Mouse (Mus musculus) kidney, embryonic 14.5 days (tissue): ENCODE data around the gene Zcchc4. TPM values are rescaled to one million over a fixed set of nuclear protein-coding genes. Genes with fewer than 3 reads are reported as not detected.

Experiments used
- polyA plus RNA-seq: library from polyadenylated mRNA; unstranded; fragments of >200 nt; fragmentation: Nextera tagmentation; extraction: Ambion mirVana; gene quantifications from 2 replicates; pipeline ENCODE4 v1.2.1, GENCODE M21; 2014

Gene Zcchc4
- polyA plus RNA-seq, 1 experiment from 2014 or later, result 18.5 TPM

Other genes with a start within 250 kb of the Zcchc4 start
- gene Lgi2, start 208.9 kb upstream of the Zcchc4 start, polyA plus RNA-seq, result 3.5 and 3.9 TPM in 2 replicates
- 4.2 and 9.2 TPM in 2 replicates for gene Sepsecs, start 105.7 kb upstream of the Zcchc4 start, polyA plus RNA-seq
- gene Pi4k2b, start 33.8 kb upstream of the Zcchc4 start, polyA plus RNA-seq, result 21.7 and 31.8 TPM in 2 replicates
- gene Anapc4, start 58.6 kb downstream of the Zcchc4 start, polyA plus RNA-seq, result 76.0 and 120 TPM in 2 replicates